Mouse (Mus musculus) embryo, embryonic 11.5 days (tissue): Measurements from ENCODE around the gene Pcsk5.
"Not testable (repeated sequence)": the region's sequence is repeated elsewhere in the genome, so short reads cannot be mapped to it uniquely, and the experiment has no call there.

ENCODE experiments used
- DNase-seq: peaks from one replicate; pipeline ENCODE4 v3.0.0-alpha.2; 2012; ENCODE audit warnings: low read depth, low spot score

Gene Pcsk5

GRCm38 (mm10) chr19:17482126-17482790 lies 355.2 kb downstream of the Pcsk5 start:
- no peak for DNase-seq

- no peak for DNase-seq
Observed at GRCm38 (mm10) chr19:17479471-17479870, 358.0 kb downstream of the Pcsk5 start.

- DNase-seq: no peak
Observed at GRCm38 (mm10) chr19:17476021-17476420, 361.4 kb downstream of the Pcsk5 start.

- not testable (repeated sequence) for DNase-seq
Observed at GRCm38 (mm10) chr19:17473138-17473537, 364.3 kb downstream of the Pcsk5 start.

- no peak for DNase-seq
Observed at GRCm38 (mm10) chr19:17471861-17472260, 365.6 kb downstream of the Pcsk5 start.

GRCm38 (mm10) chr19:17471196-17471595 lies 366.2 kb downstream of the Pcsk5 start:
- DNase-seq: no peak

GRCm38 (mm10) chr19:17467556-17468211 lies 369.7 kb downstream of the Pcsk5 start:
- DNase-seq: no peak

GRCm38 (mm10) chr19:17452001-17452400 lies 385.4 kb downstream of the Pcsk5 start:
- DNase-seq: no peak

- DNase-seq: no peak
Observed at GRCm38 (mm10) chr19:17443581-17443980, 393.9 kb downstream of the Pcsk5 start.

- no peak for DNase-seq
Observed at GRCm38 (mm10) chr19:17439476-17440189, 397.8 kb downstream of the Pcsk5 start.

- no peak for DNase-seq
Observed at GRCm38 (mm10) chr19:17436651-17437050, 400.8 kb downstream of the Pcsk5 start.

- no peak for DNase-seq
Observed at GRCm38 (mm10) chr19:17428561-17428914, 408.9 kb downstream of the Pcsk5 start.

GRCm38 (mm10) chr19:17427824-17428560 lies 409.4 kb downstream of the Pcsk5 start:
- DNase-seq: no peak

- DNase-seq: no peak
Observed at GRCm38 (mm10) chr19:17423306-17423705, 414.1 kb downstream of the Pcsk5 start.

- DNase-seq: no peak
Observed at GRCm38 (mm10) chr19:17417855-17418254, 419.6 kb downstream of the Pcsk5 start.

- DNase-seq: no peak
Observed at GRCm38 (mm10) chr19:17412915-17413459, 424.4 kb downstream of the Pcsk5 start.

- DNase-seq: no peak
Observed at GRCm38 (mm10) chr19:17410465-17411065, 426.9 kb downstream of the Pcsk5 start.

GRCm38 (mm10) chr19:17409351-17409750 lies 428.1 kb downstream of the Pcsk5 start:
- no peak for DNase-seq

GRCm38 (mm10) chr19:17408591-17408990 lies 428.8 kb downstream of the Pcsk5 start:
- no peak for DNase-seq

GRCm38 (mm10) chr19:17406823-17407222 lies 430.6 kb downstream of the Pcsk5 start:
- no peak for DNase-seq

- no peak for DNase-seq
Observed at GRCm38 (mm10) chr19:17403175-17403574, 434.3 kb downstream of the Pcsk5 start.
